Mouse (Mus musculus) embryonic facial prominence, embryonic 12.5 days (tissue): ENCODE measurements around the gene Aebp1. TPM values are rescaled to one million over a fixed set of nuclear protein-coding genes. Genes with fewer than 3 reads are reported as not detected.
"Not testable (repeated sequence)": the region's sequence is repeated elsewhere in the genome, so short reads cannot be mapped to it uniquely, and the experiment has no call there.

Source experiments
- ATAC-seq: fragments of 200-750 bp; cut with Nextera tagmentation; 2 replicates; pipeline ENCODE4 v1.8.0; 2017; ENCODE audit not compliant: insufficient number of reproducible peaks, insufficient read depth, low FRiP score, low TSS enrichment
- H3K27ac ChIP-seq: fragments of 300-500 bp; sonication (generic); 2 replicates; pipeline ENCODE4 v1.5.1; 2016; ENCODE audit warnings: mild to moderate bottlenecking
- H3K27me3 ChIP-seq: fragments of 300-500 bp; sonication (generic); 2 replicates; pipeline ENCODE4 v1.6.1; 2016; ENCODE audit warnings: mild to moderate bottlenecking, moderate library complexity
- H3K36me3 ChIP-seq: fragments of 300-500 bp; sonication (generic); 2 replicates; pipeline ENCODE4 v1.6.1; 2016; ENCODE audit warnings: mild to moderate bottlenecking
- H3K4me1 ChIP-seq: fragments of 300-500 bp; sonication (generic); 2 replicates; pipeline ENCODE4 v1.6.1; 2016
- H3K4me2 ChIP-seq: fragments of 300-500 bp; sonication (generic); replicated peaks from 2 replicates; pipeline ENCODE4 v1.6.1; 2016; ENCODE audit warnings: mild to moderate bottlenecking, moderate library complexity
- H3K4me3 ChIP-seq: fragments of 300-500 bp; sonication (generic); 2 replicates; pipeline ENCODE4 v1.5.1; 2016; ENCODE audit warnings: mild to moderate bottlenecking
- H3K9ac ChIP-seq: fragments of 300-500 bp; sonication (generic); 2 replicates; pipeline ENCODE4 v1.6.1; 2016; ENCODE audit warnings: mild to moderate bottlenecking, moderate library complexity
- H3K9me3 ChIP-seq: fragments of 300-500 bp; sonication (generic); 2 replicates; pipeline ENCODE4 v1.6.1; 2016; ENCODE audit warnings: mild to moderate bottlenecking, moderate library complexity
- WGBS: fragments of 180-500 bp; shearing (Covaris S2); methylation state at CpG from one replicate; pipeline ENCODE4 v1.1.7; 2016; 5-methylcytosine and 5-hydroxymethylcytosine counted together
- polyA plus RNA-seq: library from polyadenylated mRNA; unstranded; fragments of >200 nt; fragmentation: Nextera tagmentation; extraction: Ambion mirVana; gene quantifications from 2 replicates; pipeline ENCODE4 v1.2.1, GENCODE M21; 2016

The Aebp1 gene
- polyA plus RNA-seq, 1 experiment from 2014 or later = 29.1 TPM

DNA sequence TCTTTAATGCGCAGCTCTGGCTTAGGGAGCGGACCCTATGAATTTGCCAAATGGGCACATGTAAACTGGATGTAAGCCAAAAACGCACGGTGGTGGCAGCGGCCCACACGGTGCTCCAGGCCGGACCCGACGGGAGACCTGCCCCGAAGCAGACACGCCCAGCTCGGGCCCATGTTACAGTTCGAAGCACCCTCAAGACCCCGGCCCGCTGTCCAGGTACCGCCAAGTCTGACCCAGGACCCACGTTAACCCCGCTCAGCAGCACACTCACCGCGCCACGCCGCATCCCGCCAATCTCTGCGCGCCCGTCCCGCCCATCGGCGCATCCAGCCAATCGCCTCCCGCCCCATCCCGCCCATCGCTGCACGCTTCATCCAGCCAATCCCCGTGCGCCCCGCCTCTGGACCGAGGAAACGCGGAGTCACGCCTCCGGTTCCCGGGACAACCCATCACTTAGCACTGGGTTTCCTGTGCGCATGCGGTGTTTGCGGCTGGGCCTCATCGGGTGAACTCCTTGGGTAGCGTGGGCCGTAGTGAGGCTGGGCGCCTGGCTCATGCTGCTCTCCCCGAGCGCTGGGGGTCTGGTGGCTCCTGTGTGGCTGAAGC, 16.3 kb downstream of the Aebp1 start, which contains the start of gene Pold2:
Gene Pold2, minus strand, starts transcription at position 372 of the 606 bp plus-strand sequence.
- ATAC-seq = peak; percentile 98
- WGBS = under 1% methylated on average over 50 of the region's 52 CpGs
- Histone ChIP-seq H3K4me3 (peak within 1 kb of the TSS; percentile 61), H3K9me3 (no peaks in the 10 kb centered on the region), H3K4me2 (peak within 1 kb of the TSS; percentile 60), H3K36me3 (peaks cover 37% of the 10 kb centered on the region), H3K4me1 (peaks cover 18% of the 10 kb centered on the region), H3K27me3 (no peaks in the 10 kb centered on the region), H3K9ac (peak within 1 kb of the TSS; percentile 71), H3K27ac (peak within 1 kb of the TSS; percentile 89)

DNA sequence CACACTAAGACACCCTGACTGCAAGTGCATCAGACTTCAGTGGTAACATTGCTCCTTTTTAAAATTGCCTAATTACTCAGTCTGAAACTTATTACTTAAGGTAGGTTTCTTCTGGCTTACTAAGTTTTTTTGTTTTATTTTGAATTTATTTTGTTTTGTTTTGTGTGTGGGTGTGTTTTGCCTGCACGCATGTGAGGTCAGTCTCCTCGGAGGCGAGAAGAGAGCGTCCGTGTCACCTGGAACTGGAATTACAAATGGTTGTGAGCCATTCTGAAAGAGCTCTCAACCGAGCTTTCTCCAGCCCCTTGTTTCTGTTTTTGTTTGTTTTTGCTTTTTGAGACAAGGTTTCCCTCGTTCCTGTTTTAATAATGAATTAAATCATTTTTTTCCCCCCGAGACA, 16.9 kb downstream of the Aebp1 start:
- Histone ChIP-seq H3K27ac (peak overlapping the region; percentile 89), H3K36me3 (peaks cover 30% of the 10 kb centered on the region), H3K27me3 (no peaks in the 10 kb centered on the region), H3K9ac (peak overlapping the region; percentile 71; the same call in 1 of the 2 replicates), H3K4me2 (peak overlapping the region; percentile 60), H3K4me1 (peaks cover 18% of the 10 kb centered on the region), H3K4me3 (peak overlapping the region; percentile 61), H3K9me3 (no peaks in the 10 kb centered on the region)
- 44% methylated on average over 8 of the region's 8 CpGs for WGBS
- ATAC-seq = no peak

DNA sequence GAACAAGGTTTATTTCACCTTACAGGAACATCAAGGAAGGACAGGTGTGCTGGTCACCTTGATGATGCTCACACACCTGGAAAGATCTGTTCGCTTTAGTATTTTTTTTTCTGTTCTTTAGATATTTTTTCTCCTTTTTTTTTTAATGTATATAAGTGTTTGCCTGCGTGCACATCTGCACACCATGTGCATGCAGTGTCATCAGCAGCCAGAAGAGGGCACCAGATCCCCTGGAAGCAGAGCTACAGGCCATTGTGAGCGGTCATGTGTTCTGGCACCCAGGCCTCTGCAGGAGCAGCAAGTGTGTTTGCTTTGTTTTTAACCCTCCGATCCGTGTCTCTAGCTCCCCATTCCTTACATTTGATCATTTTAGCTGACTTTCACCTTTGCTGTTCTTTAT, 18.2 kb downstream of the Aebp1 start:
- WGBS = 56% methylated on average over 5 of the region's 5 CpGs
- no peak overlapping the region for H3K4me3 ChIP-seq
- no peak for ATAC-seq

DNA sequence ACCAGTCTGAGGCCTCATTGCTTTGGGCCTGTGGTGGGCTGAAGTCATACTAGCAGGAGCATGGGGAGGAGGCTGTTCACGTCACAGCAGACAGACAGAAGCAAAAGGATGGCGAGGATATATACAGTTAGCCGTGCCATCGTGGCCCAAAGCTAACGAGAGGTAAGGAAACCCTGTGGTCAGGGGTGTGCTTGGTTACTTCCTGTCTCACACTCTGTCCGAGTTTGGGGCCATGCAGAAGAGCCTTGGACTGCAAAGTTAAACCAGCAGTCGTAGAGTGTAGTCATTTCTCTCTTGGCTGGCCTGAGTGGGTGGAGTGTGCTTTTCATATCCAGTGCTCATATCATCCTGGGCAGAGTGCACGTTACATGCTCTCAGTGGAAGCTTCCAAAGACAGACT, 20.8 kb downstream of the Aebp1 start:
- no peak overlapping the region for H3K4me3 ChIP-seq
- WGBS = 69% methylated on average over 8 of the region's 8 CpGs

More for the DNA sequence above, 18.2 kb downstream of the Aebp1 start:
- no peak overlapping the region for H3K9ac ChIP-seq
- H3K4me2 ChIP-seq = no peak overlapping the region
- no peaks in the 10 kb centered on the region for H3K27me3 ChIP-seq
- peaks cover 18% of the 10 kb centered on the region for H3K36me3 ChIP-seq
- no peak overlapping the region for H3K27ac ChIP-seq
- peaks cover 18% of the 10 kb centered on the region for H3K4me1 ChIP-seq
- H3K9me3 ChIP-seq = no peaks in the 10 kb centered on the region

DNA sequence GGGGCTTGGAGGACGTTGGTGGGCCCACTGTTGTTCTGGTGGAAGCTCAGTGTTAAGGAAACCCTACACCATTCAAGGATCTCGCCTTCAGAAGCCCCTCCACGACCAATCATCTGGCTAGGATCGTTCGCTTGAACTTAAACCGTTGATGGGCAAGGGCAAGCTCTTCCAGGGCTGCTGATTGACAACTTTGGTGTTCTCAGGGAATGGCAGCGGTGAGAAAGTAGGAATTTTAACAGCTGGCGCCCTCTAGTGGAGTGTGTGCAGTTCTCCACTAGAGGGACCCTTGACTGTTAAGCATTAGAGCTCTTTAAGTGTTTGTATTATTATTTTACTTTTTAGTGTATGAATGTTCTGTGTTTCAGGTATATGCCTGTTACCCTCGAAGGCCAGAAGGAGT, 24.4 kb downstream of the Aebp1 start:
- no peaks in the 10 kb centered on the region for H3K9me3 ChIP-seq
- no peaks in the 10 kb centered on the region for H3K36me3 ChIP-seq
- H3K4me3 ChIP-seq = no peak overlapping the region
- ATAC-seq = no peak
- 0 out of 2 replicates have a peak overlapping the region, but pooled peaks have one; percentile 51 for H3K27ac ChIP-seq
- H3K9ac ChIP-seq = no peak overlapping the region
- no peaks in the 10 kb centered on the region for H3K27me3 ChIP-seq
- peaks cover 23% of the 10 kb centered on the region for H3K4me1 ChIP-seq
- WGBS = 17% methylated on average over 9 of the region's 9 CpGs
- H3K4me2 ChIP-seq = no peak overlapping the region

More for the DNA sequence above, 20.8 kb downstream of the Aebp1 start:
- Histone ChIP-seq H3K4me1 (peaks cover 14% of the 10 kb centered on the region; the same call in 1 of the 2 replicates), H3K4me2 (no peak overlapping the region), H3K36me3 (no peaks in the 10 kb centered on the region), H3K27me3 (no peaks in the 10 kb centered on the region), H3K9ac (no peak overlapping the region), H3K9me3 (no peaks in the 10 kb centered on the region), H3K27ac (no peak overlapping the region)
- ATAC-seq = no peak

DNA sequence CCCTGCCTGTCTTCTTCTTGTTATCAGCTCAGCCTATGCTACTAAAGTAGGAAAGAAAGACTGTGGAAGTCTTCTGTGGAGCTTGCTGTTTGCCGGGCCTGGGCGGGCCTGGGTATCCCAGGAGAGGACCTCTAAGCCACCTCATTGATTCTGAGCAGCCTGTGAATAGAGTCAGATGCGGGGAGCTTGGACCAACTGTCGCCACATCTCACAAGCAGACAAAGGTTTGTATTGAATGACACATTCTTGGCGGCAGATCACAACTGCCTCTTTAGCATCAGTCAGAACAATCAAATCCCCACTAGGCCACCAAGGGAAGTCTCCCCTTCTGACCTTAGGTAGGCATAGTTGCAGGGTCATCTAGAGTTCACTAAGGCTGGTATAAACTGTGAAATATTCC, 25.5 kb downstream of the Aebp1 start:
- H3K4me1 ChIP-seq = peaks cover 32% of the 10 kb centered on the region
- WGBS = 46% methylated on average over 5 of the region's 5 CpGs
- H3K9ac ChIP-seq = 0 out of 2 replicates have a peak overlapping the region, but pooled peaks have one; percentile 1

DNA sequence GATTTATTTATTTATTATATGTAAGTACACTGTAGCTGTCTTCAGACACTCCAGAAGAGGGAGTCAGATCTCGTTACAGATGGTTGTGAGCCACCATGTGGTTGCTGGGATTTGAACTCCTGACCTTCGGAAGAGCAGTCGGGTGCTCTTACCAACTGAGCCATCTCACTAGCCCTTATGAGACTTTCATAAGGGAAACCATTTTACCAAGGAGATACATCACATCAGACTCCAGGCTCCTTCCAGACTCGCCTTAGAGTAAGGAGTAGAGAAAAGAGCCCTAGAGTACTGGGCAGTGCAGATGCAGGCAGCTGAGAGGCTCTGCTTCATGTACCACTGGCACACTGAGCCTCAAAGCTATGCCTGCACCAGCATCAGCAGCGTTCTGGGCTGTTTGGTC, 26.8 kb downstream of the Aebp1 start:
- not testable (repeated sequence) for H3K4me3 ChIP-seq, H3K4me2 ChIP-seq, H3K9ac ChIP-seq, H3K36me3 ChIP-seq, H3K27me3 ChIP-seq, H3K9me3 ChIP-seq, ATAC-seq
- WGBS = 50% methylated on average over 5 of the region's 5 CpGs
- peak overlapping the region; percentile 12; the same call in 1 of the 2 replicates for H3K27ac ChIP-seq
- H3K4me1 ChIP-seq = peaks cover 42% of the 10 kb centered on the region

More for the DNA sequence above, 25.5 kb downstream of the Aebp1 start:
- no peaks in the 10 kb centered on the region for H3K36me3 ChIP-seq
- no peak overlapping the region for H3K4me3 ChIP-seq
- no peak for ATAC-seq
- no peak overlapping the region for H3K4me2 ChIP-seq
- H3K27me3 ChIP-seq = no peaks in the 10 kb centered on the region
- H3K27ac ChIP-seq = 0 out of 2 replicates have a peak overlapping the region, but pooled peaks have one; percentile 51
- H3K9me3 ChIP-seq = no peaks in the 10 kb centered on the region

DNA sequence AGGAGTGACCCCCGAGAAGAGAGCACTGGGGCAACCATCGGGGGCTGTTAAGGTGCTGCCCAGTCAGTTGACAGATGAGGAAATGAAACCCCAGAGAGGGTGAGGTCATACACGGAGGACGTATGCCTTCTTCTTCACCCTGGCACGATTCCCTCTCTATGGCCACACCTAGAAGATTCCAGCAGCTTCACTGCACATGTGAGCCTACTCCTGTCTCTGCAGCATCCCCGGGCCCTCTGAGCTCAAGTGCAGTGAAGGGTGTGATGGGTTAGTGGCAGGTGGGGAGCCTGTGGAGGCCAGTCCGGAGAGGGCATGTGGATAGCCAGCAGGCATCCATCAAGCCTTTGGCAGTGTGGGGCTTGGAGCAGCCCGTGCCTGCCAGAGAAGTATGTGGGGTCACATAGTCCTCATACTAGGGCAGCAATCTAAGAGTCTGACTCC, 30.4 kb downstream of the Aebp1 start:
- Histone ChIP-seq H3K4me1 (peaks cover 35% of the 10 kb centered on the region), H3K36me3 (no peaks in the 10 kb centered on the region), H3K4me3 (no peak overlapping the region), H3K9me3 (no peaks in the 10 kb centered on the region), H3K9ac (no peak overlapping the region), H3K27me3 (peaks cover 2% of the 10 kb centered on the region; the same call in 1 of the 2 replicates), H3K27ac (0 out of 2 replicates have a peak overlapping the region, but pooled peaks have one; percentile 23), H3K4me2 (no peak overlapping the region)
- ATAC-seq = no peak
- WGBS = 48% methylated on average over 8 of the region's 8 CpGs

DNA sequence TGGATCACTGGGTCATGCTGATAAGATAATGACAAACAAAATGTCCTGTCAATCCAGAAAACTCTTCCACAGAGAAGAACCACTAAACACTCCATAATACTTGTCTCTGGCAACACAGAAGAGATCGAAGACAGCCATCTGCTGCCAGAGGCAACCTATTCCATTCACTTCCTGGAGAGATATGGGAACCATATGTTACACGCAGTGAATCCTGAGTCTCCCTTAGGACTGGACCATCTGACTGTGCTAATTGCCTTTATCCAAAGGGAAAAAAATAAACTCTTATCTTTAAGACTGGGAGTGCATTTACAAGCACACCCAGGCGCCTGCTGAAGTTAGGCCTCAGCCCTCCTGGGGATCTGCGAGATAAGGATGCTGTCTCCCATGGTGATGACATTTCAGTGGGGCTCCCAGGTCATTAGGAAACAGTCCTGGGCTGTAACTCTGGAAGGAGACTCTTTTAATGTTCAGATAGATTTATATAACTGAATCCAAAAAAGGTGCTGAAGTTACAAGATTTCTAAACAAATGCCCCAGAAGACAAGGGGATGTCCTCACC, 31.1 kb downstream of the Aebp1 start:
- H3K4me3 ChIP-seq = no peak overlapping the region
- no peaks in the 10 kb centered on the region for H3K9me3 ChIP-seq
- H3K4me2 ChIP-seq = no peak overlapping the region
- peaks cover 38% of the 10 kb centered on the region for H3K4me1 ChIP-seq
- H3K9ac ChIP-seq = no peak overlapping the region
- no peaks in the 10 kb centered on the region for H3K36me3 ChIP-seq
- peaks cover 5% of the 10 kb centered on the region for H3K27me3 ChIP-seq
- WGBS = 31% methylated on average over 4 of the region's 4 CpGs
- no peak for ATAC-seq
- 0 out of 2 replicates have a peak overlapping the region, but pooled peaks have one; percentile 23 for H3K27ac ChIP-seq

DNA sequence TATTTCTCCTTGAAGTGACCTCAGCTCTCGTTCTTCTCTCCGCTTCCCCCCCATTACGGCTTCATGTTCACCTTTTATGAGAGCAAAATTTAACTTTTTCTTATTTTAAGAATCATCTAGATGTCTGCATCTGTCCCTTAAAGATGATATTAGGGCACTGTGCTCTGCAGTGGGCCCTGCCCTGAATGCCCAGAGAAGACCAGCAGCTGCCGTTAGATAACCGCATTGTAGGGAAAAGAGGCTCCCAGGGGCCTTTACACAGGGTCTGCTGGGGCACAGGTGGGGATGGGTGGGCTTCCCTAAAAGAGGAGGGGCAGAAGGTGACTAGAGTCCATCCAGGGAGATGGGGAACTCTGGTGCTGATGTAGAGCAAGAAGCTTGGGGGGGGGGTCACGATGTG, 32.1 kb downstream of the Aebp1 start:
- WGBS = 62% methylated on average over 6 of the region's 6 CpGs
- Histone ChIP-seq H3K4me1 (peaks cover 36% of the 10 kb centered on the region), H3K27ac (no peak overlapping the region), H3K4me2 (no peak overlapping the region), H3K9me3 (no peaks in the 10 kb centered on the region), H3K4me3 (no peak overlapping the region), H3K36me3 (no peaks in the 10 kb centered on the region), H3K9ac (no peak overlapping the region), H3K27me3 (peaks cover 11% of the 10 kb centered on the region)
- no peak for ATAC-seq

DNA sequence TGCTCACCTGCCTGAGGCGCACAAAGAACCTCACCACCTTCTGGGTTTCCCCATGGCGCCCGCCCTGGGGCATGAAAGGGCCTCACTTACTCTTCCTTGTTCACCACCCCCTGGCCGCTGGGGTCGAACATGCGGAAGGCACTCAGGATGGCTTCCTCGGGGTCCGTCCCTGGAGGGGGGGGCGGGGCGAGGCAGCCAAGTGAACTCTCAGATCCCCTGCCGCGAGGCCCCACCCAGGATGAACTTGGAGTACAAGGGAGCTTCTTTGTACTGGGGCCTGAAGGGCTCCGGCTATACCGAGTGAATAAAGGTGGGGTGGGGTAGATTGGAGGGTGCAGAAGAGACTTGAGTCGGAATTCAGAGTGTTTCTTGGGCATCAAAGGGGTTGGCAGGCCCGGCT, 35.5 kb downstream of the Aebp1 start:
- Histone ChIP-seq H3K9me3 (no peaks in the 10 kb centered on the region), H3K9ac (no peak overlapping the region), H3K4me2 (0 out of 2 replicates have a peak overlapping the region, but pooled peaks have one; percentile 12), H3K27ac (no peak overlapping the region), H3K4me1 (peaks cover 29% of the 10 kb centered on the region), H3K4me3 (no peak overlapping the region), H3K36me3 (no peaks in the 10 kb centered on the region), H3K27me3 (peaks cover 16% of the 10 kb centered on the region)
- 11% methylated on average over 16 of the region's 16 CpGs for WGBS
- no peak for ATAC-seq

DNA sequence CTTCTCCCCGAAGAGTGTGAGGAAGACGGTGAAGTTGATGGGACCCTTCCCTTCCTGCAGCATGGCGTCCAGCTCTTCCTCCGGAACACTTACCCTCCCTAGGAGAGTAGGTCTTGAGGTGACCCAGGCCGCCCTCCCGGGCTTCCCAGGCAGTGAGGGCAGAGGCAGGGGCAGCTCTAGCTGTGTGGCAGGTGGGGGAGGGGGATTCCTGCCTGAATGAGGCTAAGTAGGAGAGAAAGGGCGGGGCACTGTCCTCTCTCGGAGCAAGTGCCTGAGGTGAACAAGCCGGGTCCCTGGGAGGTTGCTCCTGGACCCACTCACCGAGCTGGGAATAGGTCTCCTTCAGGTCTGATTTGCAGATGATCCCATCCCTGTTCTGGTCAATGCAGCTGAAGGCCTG, 36.1 kb downstream of the Aebp1 start:
- Histone ChIP-seq H3K4me3 (no peak overlapping the region), H3K9ac (no peak overlapping the region), H3K36me3 (no peaks in the 10 kb centered on the region), H3K27ac (no peak overlapping the region), H3K4me1 (peaks cover 25% of the 10 kb centered on the region), H3K9me3 (no peaks in the 10 kb centered on the region), H3K27me3 (peaks cover 16% of the 10 kb centered on the region), H3K4me2 (no peak overlapping the region)
- ATAC-seq = no peak
- 13% methylated on average over 10 of the region's 10 CpGs for WGBS
